Mouse (Mus musculus): Measurements from ENCODE around the gene Stx1b.

DNA sequence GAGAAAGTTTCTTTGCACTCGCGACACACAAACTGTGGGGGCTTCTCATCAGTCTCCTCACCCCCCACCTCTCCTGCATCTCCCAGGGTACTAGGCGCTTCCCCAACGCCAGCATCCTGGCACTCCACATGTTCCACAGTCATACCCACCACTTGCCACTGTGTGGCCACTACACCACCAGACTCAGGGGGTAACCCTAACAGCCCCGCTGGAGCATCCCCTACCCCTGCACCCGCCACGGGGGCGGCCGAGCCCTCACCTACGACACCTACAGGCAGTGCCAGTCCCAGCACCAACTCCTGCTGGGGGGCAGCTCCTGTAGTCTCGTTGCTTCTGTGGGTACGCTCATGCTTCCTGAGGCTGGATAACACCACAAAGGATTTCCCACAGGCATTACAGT lies 42.1 kb upstream of the Stx1b start:
- no peak for TF ChIP-seq CTCF (IDR thresholded peaks at IDR 0.05; ENCODE audit: control insufficient read depth, insufficient read depth, insufficient read length)
- TF ChIP-seq MAX (IDR thresholded peaks at IDR 0.05), result no peak
- TF ChIP-seq USF1 (IDR thresholded peaks at IDR 0.05; ENCODE audit: low read depth), result no peak
- no peak for TF ChIP-seq CEBPB (IDR thresholded peaks at IDR 0.05; ENCODE audit: low read depth)
- no peak for TF ChIP-seq MYOD1 (IDR thresholded peaks at IDR 0.05; ENCODE audit: control insufficient read depth, insufficient read length, low read depth)
- TF ChIP-seq MYOG (IDR thresholded peaks at IDR 0.05; ENCODE audit: control insufficient read depth, extremely low read depth, insufficient read length), result no peak
- TF ChIP-seq FOSL1 (IDR thresholded peaks at IDR 0.05; ENCODE audit: insufficient read depth, low read length, poor library complexity, severe bottlenecking), result no peak

Measured in C2C12 (cell line).